Mouse (Mus musculus) neural tube, embryonic 12.5 days (tissue): Measurements from ENCODE around the gene Gm12830. TPM values are rescaled to one million over a fixed set of nuclear protein-coding genes. Genes with fewer than 3 reads are reported as not detected.

Experiments used
- ATAC-seq: fragments of 200-750 bp; cut with Nextera tagmentation; 2 replicates; pipeline ENCODE4 v1.8.0; 2017; ENCODE audit warnings: low read depth, mild to moderate bottlenecking, moderate TSS enrichment, moderate library complexity; ENCODE audit not compliant: low FRiP score
- H3K27ac ChIP-seq: fragments of 300-500 bp; sonication (generic); 2 replicates; pipeline ENCODE4 v1.5.1; 2016
- H3K27me3 ChIP-seq: fragments of 300-500 bp; sonication (generic); replicated peaks from 2 replicates; pipeline ENCODE4 v1.6.1; 2016; ENCODE audit warnings: mild to moderate bottlenecking
- H3K36me3 ChIP-seq: fragments of 300-500 bp; sonication (generic); 2 replicates; pipeline ENCODE4 v1.6.1; 2016; ENCODE audit warnings: mild to moderate bottlenecking
- H3K4me1 ChIP-seq: fragments of 300-500 bp; sonication (generic); 2 replicates; pipeline ENCODE4 v1.6.1; 2016
- H3K4me2 ChIP-seq: fragments of 300-500 bp; sonication (generic); replicated peaks from 2 replicates; pipeline ENCODE4 v1.6.1; 2016; ENCODE audit warnings: mild to moderate bottlenecking
- H3K4me3 ChIP-seq: fragments of 300-500 bp; sonication (generic); 2 replicates; pipeline ENCODE4 v1.5.1; 2016
- H3K9ac ChIP-seq: fragments of 300-500 bp; sonication (generic); 2 replicates; pipeline ENCODE4 v1.6.1; 2016; ENCODE audit warnings: mild to moderate bottlenecking
- H3K9me3 ChIP-seq: fragments of 300-500 bp; sonication (generic); 2 replicates; pipeline ENCODE4 v1.6.1; 2016; ENCODE audit warnings: mild to moderate bottlenecking
- WGBS: fragments of 180-500 bp; shearing (Covaris S2); methylation state at CpG from one replicate; pipeline ENCODE4 v1.1.7; 2016; 5-methylcytosine and 5-hydroxymethylcytosine counted together
- polyA plus RNA-seq: library from polyadenylated mRNA; unstranded; fragments of >200 nt; fragmentation: Nextera tagmentation; extraction: Ambion mirVana; gene quantifications from 2 replicates; pipeline ENCODE4 v1.2.1, GENCODE M21; 2016

Gene Gm12830
- polyA plus RNA-seq, 1 experiment from 2014 or later: not detected

DNA sequence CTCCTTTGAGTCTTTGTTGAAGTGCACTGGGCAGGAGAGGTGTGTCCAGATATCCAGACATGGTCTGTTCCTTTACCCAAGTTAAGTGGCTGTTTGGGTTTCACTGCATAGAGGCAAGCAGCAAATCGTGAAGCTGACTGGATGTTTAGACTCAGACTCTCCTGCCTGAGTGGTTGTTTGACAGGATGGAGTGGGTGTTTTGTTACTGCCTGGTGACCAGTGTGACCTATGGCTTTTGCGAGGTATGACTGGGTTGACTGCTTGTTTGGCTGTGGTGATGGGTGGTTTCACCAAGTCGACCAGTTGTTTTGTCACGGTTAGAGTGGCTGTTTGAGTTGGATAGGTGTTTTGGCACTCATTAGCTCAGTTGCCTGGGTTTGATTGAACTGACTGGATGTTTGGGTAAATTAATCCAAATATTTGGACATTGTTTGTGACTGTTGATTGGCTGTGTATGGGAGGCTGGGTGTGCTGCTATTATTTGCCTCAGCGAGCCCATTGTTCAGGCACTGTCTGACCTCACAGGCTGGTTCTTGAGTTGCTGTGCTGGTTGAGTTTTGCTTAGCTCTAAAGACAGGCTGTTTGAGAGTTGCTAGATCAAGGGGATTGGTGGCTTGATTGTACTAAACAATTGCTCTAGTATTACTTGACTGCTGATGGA, 24.1 kb upstream of the Gm12830 start:
- no peak for ATAC-seq
- Histone ChIP-seq H3K4me3 (no peak overlapping the region), H3K27me3 (no peaks in the 10 kb centered on the region; the same call in 1 of the 2 replicates), H3K27ac (no peak overlapping the region), H3K4me2 (no peak overlapping the region), H3K4me1 (peaks cover 9% of the 10 kb centered on the region; the same call in 1 of the 2 replicates), H3K9ac (no peak overlapping the region), H3K36me3 (no peaks in the 10 kb centered on the region), H3K9me3 (no peaks in the 10 kb centered on the region)
- WGBS: 58% methylated on average over 5 of the region's 5 CpGs

GRCm38 (mm10) chr4:114798041-114798624, 23.4 kb upstream of the Gm12830 start:
- H3K9me3 ChIP-seq: no peaks in the 10 kb centered on the region
- no peak overlapping the region for H3K27ac ChIP-seq
- H3K4me3 ChIP-seq: no peak overlapping the region
- H3K4me1 ChIP-seq: peaks cover 9% of the 10 kb centered on the region; the same call in 1 of the 2 replicates
- no peaks in the 10 kb centered on the region for H3K36me3 ChIP-seq
- no peak overlapping the region for H3K9ac ChIP-seq
- ATAC-seq: no peak
- no peaks in the 10 kb centered on the region; the same call in 1 of the 2 replicates for H3K27me3 ChIP-seq
- WGBS: 56% methylated on average over 7 of the region's 7 CpGs
- H3K4me2 ChIP-seq: no peak overlapping the region

DNA sequence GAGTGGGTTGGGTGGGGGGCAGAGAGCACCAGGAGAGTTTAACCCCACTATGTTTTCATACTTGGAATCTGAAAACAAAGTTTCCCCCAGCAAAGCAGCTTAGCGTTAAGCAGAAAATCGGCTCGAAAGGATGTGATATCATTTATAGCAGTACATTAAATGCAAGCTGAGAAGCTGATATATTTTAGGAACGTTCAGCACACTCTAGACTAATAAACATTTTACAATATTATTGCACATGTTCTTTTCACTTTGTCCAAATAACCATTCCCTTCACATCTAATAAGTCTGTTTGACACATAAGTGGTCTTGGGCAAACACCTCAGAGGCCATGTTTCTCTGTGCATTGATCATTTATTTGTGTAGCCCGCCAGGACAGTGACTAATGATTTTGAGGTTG, 17.4 kb upstream of the Gm12830 start:
- 75% methylated on average over 5 of the region's 5 CpGs for WGBS
- Histone ChIP-seq H3K9me3 (no peaks in the 10 kb centered on the region), H3K27me3 (no peaks in the 10 kb centered on the region), H3K4me3 (no peak overlapping the region), H3K4me1 (no peaks in the 10 kb centered on the region), H3K36me3 (no peaks in the 10 kb centered on the region), H3K27ac (no peak overlapping the region), H3K4me2 (no peak overlapping the region), H3K9ac (no peak overlapping the region)
- ATAC-seq: no peak

- Histone ChIP-seq H3K36me3 (no peaks in the 10 kb centered on the region), H3K4me1 (peaks cover 14% of the 10 kb centered on the region; the same call in 1 of the 2 replicates), H3K4me2 (no peak overlapping the region), H3K9me3 (no peaks in the 10 kb centered on the region), H3K9ac (no peak overlapping the region), H3K27ac (no peak overlapping the region), H3K27me3 (peaks cover 24% of the 10 kb centered on the region), H3K4me3 (no peak overlapping the region)
- WGBS: 10% methylated on average over 9 of the region's 9 CpGs
- no peak for ATAC-seq
These were observed 2.4 kb upstream of the Gm12830 start for GRCm38 (mm10) chr4:114818963-114819702.

DNA sequence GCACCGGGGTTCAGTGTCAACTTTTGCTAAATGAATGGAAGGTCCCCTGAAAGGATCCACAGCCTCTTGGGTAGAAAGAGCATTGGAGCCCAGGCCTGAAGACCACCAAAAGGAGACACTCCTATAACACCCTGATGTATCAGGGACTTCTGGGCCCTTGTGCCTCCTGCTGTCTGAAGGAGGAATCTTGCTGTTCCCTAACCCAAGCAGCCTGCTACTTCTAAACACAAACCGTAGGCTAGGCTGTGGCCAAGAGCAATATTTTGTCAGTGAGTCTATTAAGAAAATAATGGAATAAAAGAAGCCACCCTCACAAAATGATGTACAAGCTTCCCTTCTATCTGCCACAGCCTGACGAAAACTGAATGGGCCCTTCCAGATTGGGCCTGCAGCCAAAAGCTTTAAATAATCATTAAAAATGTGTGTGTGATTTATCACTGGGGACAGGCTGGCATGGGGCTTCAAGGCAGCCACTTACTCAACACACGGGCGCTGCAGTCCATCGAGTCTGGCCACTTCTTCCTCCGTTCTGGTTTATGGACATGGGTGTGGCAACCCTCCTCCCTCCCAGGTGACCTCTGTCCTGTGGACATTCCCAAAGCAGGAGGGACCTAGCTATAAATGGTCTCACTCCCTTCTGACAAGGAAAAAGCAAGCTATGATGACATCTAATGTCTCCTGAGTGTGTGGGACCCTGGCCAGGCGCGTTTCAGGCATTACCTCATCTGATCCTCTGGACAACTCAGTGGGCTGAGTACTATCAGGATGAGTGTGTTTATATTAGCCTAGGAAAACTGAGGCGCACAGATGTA, 13.5 kb downstream of the Gm12830 start:
- no peaks in the 10 kb centered on the region for H3K4me1 ChIP-seq
- H3K9ac ChIP-seq: no peak overlapping the region
- H3K4me3 ChIP-seq: no peak overlapping the region
- H3K27me3 ChIP-seq: no peaks in the 10 kb centered on the region
- no peak overlapping the region for H3K27ac ChIP-seq
- no peaks in the 10 kb centered on the region for H3K9me3 ChIP-seq
- 72% methylated on average over 10 of the region's 10 CpGs for WGBS
- H3K4me2 ChIP-seq: no peak overlapping the region
- ATAC-seq: no peak
- H3K36me3 ChIP-seq: no peaks in the 10 kb centered on the region

DNA sequence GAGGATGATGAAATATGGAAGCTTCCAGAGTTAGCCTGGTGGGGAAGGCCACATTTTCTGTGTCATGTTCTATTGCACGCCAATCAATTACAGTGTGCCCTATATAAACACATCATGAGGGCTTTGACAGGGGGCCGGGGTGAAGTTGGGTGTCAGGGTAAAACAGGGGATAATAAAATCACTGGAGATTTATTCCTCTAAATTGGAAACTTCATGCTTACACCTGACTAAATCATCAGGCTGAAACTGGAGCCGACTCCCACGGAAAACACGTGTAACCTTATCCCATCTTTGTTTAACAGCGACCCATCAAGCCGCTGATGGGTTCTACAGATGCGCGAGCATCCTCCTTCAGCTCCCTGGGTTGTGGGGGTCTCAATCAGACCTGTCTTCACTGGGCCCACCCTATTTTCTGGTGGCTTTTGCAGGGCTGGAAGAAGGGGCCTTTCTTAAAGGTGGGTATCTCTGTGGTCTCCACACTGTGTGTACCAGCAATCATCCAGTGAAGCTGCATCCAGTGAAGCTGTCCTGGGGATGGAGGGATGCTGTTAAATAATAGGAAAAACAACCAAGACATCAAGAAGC, 19.9 kb downstream of the Gm12830 start:
- Histone ChIP-seq H3K27me3 (peaks cover 39% of the 10 kb centered on the region), H3K4me2 (no peak overlapping the region), H3K36me3 (no peaks in the 10 kb centered on the region), H3K9ac (no peak overlapping the region), H3K4me1 (peaks cover 14% of the 10 kb centered on the region), H3K27ac (no peak overlapping the region), H3K9me3 (no peaks in the 10 kb centered on the region), H3K4me3 (no peak overlapping the region)
- ATAC-seq: no peak
- 48% methylated on average over 9 of the region's 9 CpGs for WGBS

GRCm38 (mm10) chr4:114842376-114842960, 20.9 kb downstream of the Gm12830 start:
- WGBS: 4% methylated on average over 10 of the region's 11 CpGs
- peak overlapping the region; percentile 82 for H3K4me2 ChIP-seq
- no peak overlapping the region; the same call in 1 of the 2 replicates for H3K4me3 ChIP-seq
- H3K27ac ChIP-seq: no peak overlapping the region
- H3K9ac ChIP-seq: no peak overlapping the region
- peaks cover 14% of the 10 kb centered on the region for H3K4me1 ChIP-seq
- ATAC-seq: peak; percentile 46
- peaks cover 43% of the 10 kb centered on the region for H3K27me3 ChIP-seq
- H3K9me3 ChIP-seq: no peaks in the 10 kb centered on the region
- no peaks in the 10 kb centered on the region for H3K36me3 ChIP-seq

GRCm38 (mm10) chr4:114843097-114843721, 21.7 kb downstream of the Gm12830 start:
- ATAC-seq: peak; percentile 53

GRCm38 (mm10) chr4:114844600-114844999, 23.1 kb downstream of the Gm12830 start:
- Histone ChIP-seq H3K4me1 (peaks cover 14% of the 10 kb centered on the region), H3K27me3 (peaks cover 43% of the 10 kb centered on the region), H3K9me3 (0 out of 2 replicates have a peak, but pooled peaks cover 3% of the 10 kb centered on the region), H3K27ac (no peak overlapping the region), H3K36me3 (no peaks in the 10 kb centered on the region), H3K4me2 (no peak overlapping the region), H3K4me3 (no peak overlapping the region), H3K9ac (no peak overlapping the region)
- ATAC-seq: no peak
- 47% methylated on average over 1 of the region's 1 CpGs for WGBS

More at GRCm38 (mm10) chr4:114843097-114843721, 21.7 kb downstream of the Gm12830 start:
- Histone ChIP-seq H3K36me3 (no peaks in the 10 kb centered on the region), H3K4me1 (peaks cover 14% of the 10 kb centered on the region), H3K4me3 (peak overlapping the region; percentile 39), H3K27ac (no peak overlapping the region), H3K4me2 (peak overlapping the region; percentile 82), H3K9me3 (0 out of 2 replicates have a peak, but pooled peaks cover under 1% of the 10 kb centered on the region), H3K27me3 (peaks cover 43% of the 10 kb centered on the region), H3K9ac (peak overlapping the region; percentile 40; the same call in 1 of the 2 replicates)
- 1% methylated on average over 51 of the region's 51 CpGs for WGBS

GRCm38 (mm10) chr4:114845622-114846021, 24.1 kb downstream of the Gm12830 start:
- peaks cover 14% of the 10 kb centered on the region for H3K4me1 ChIP-seq
- WGBS: 17% methylated on average over 4 of the region's 4 CpGs
- H3K4me2 ChIP-seq: no peak overlapping the region
- H3K36me3 ChIP-seq: no peaks in the 10 kb centered on the region
- H3K27me3 ChIP-seq: peaks cover 43% of the 10 kb centered on the region
- H3K9ac ChIP-seq: no peak overlapping the region
- H3K4me3 ChIP-seq: no peak overlapping the region
- H3K27ac ChIP-seq: no peak overlapping the region
- 0 out of 2 replicates have a peak, but pooled peaks cover 3% of the 10 kb centered on the region for H3K9me3 ChIP-seq
- ATAC-seq: no peak

- Histone ChIP-seq H3K4me3 (no peak overlapping the region), H3K9ac (no peak overlapping the region), H3K4me1 (peaks cover 14% of the 10 kb centered on the region), H3K9me3 (0 out of 2 replicates have a peak, but pooled peaks cover 3% of the 10 kb centered on the region), H3K4me2 (no peak overlapping the region), H3K27ac (no peak overlapping the region), H3K27me3 (peaks cover 43% of the 10 kb centered on the region), H3K36me3 (no peaks in the 10 kb centered on the region)
- no peak for ATAC-seq
- WGBS: 68% methylated on average over 6 of the region's 6 CpGs
These were observed 25.2 kb downstream of the Gm12830 start for GRCm38 (mm10) chr4:114846723-114847122.
